Mouse (Mus musculus) liver, postnatal 0 days (tissue): ENCODE results near the gene Srrt.

Source experiments
- CTCF ChIP-seq: sonication (generic); IDR thresholded peaks from 2 replicates; pipeline ENCODE4 v1.5.1; 2016; ENCODE audit warnings: antibody characterized with exemption, low read depth
- EP300 ChIP-seq: IDR thresholded peaks from 2 replicates; pipeline ENCODE4 v1.6.1; 2016; ENCODE audit warnings: antibody characterized with exemption, low read depth, mild to moderate bottlenecking

DNA sequence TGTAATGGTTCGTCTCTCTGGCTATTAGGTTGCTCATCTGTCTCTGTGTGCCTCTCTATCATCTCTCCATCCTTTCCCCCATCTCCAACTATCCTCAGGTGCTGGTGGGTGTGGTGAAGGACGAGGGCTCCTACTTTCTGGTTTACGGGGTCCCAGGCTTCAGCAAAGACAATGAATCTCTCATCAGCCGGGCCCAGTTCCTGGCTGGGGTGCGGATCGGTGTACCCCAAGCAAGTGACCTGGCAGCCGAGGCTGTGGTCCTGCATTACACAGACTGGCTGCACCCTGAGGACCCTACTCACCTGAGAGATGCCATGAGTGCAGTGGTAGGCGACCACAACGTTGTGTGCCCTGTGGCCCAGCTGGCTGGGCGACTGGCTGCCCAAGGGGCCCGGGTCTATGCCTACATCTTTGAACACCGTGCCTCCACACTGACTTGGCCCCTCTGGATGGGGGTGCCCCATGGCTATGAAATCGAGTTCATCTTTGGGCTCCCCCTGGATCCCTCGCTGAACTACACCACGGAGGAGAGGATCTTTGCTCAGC, 16.0 kb downstream of the Srrt start:
- no peak for TF ChIP-seq CTCF
- TF ChIP-seq EP300: no peak
